Mouse (Mus musculus): ENCODE results near the gene Tshz2. TPM values are rescaled to one million over a fixed set of nuclear protein-coding genes. Genes with fewer than 3 reads are reported as not detected.
"Not testable (repeated sequence)": the region's sequence is repeated elsewhere in the genome, so short reads cannot be mapped to it uniquely, and the experiment has no call there.

Gene Tshz2
- polyA plus RNA-seq (2014; fragmentation: Nextera tagmentation; extraction: Ambion mirVana) = 2.1 and 2.3 TPM in 2 replicates

DNA sequence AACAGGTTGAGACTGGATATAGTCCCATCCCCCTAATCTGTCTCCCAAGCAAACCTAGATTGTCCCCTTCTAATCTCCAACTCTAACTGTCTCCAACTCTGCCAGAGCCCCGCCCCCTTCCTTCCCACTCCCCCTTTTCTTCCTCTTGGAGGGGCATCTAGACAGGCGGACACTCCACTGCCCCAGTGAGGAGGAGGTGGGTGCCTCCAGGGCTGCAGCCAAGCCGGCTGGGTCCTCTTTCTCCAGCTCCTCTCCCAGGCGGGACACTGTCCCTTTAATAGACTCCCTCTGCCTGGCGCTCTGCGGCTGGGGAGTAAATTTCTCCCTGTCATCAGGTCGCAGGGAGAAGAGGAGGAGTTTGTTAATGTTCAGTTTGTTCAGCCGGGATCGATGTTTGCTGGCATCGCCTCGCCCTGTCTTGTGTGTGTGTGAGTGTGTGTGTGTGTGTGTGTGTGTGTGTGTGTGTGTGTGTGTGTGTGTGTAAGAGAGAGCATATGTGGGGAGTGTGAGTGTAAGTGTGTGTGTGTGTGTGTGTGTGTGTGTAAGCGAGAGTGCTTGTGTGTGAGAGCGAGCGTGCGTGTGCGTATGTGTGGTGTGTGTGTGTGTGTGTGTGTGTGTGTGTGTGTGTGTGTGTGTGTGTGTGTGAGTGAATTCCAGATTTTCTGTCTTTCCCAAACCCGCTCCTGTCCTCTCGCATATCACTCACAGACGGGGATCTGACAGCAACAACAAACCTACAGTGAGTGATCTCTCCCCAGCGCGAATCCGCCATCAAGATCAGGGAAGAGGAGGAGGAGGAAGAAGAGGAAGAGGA, at the start of gene Tshz2:
Gene Tshz2, plus strand, starts transcription at position 676 of the 814 bp plus-strand sequence.
- no peaks in the 10 kb centered on the region for H3K27me3 ChIP-seq (ENCODE audit: control insufficient read depth, insufficient read depth, low read length)
- H3K9me3 ChIP-seq (replicated peaks; ENCODE audit: control insufficient read depth, low read length) = no peaks in the 10 kb centered on the region
- peak within 1 kb of the TSS; percentile 77 for H3K9ac ChIP-seq (replicated peaks; ENCODE audit: low read length)
- peak within 1 kb of the TSS; percentile 95 for H3K4me2 ChIP-seq (ENCODE audit: low read depth, low read length)
- 0 out of 2 replicates have a peak within 1 kb of the TSS, but pooled peaks have one; percentile 36 for H3K27ac ChIP-seq (replicated peaks; ENCODE audit: low read depth, low read length)
- H3K4me1 ChIP-seq (ENCODE audit: control insufficient read depth, insufficient read depth, low read length) = no peaks in the 10 kb centered on the region
- no peaks in the 10 kb centered on the region for H3K36me3 ChIP-seq (replicated peaks; ENCODE audit: control insufficient read depth, insufficient read depth, low read depth, low read length)
- peak; percentile 90 for ATAC-seq (replicated peaks; ENCODE audit: insufficient number of reproducible peaks, low FRiP score, low TSS enrichment, low read depth)
- peak within 1 kb of the TSS; percentile 67 for H3K4me3 ChIP-seq (ENCODE audit: low read depth, low read length)
- peak; percentile 77 for DNase-seq (ENCODE audit: low spot score)
- WGBS = 0% methylated on average over 22 of the region's 22 CpGs

DNA sequence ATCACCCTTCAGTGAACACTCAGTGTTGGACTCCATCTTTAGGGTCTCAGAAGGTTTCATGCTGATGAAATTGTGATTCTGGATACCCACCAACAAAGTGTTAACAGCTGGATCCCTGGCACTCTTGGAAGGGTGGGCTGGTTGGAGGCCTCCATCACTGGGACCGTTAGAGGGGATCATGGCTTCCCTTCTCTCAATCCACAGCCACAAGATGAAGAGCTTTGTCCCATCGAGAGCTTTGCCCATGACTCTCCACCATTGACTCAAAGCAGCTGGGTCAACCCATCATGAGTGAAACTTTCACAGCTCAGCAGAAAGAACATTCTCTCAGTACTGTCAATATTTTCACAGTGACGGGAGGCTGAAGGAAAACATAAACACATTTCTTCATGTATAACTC, 49.3 kb upstream of the Tshz2 start:
- 80% methylated on average over 3 of the region's 3 CpGs for WGBS
- ATAC-seq (replicated peaks; ENCODE audit: insufficient number of reproducible peaks, low FRiP score, low TSS enrichment, low read depth) (no peak), DNase-seq (ENCODE audit: low spot score) (no peak)
- Histone ChIP-seq H3K9me3 (replicated peaks; ENCODE audit: control insufficient read depth, low read length) (no peaks in the 10 kb centered on the region), H3K36me3 (replicated peaks; ENCODE audit: control insufficient read depth, insufficient read depth, low read depth, low read length) (no peaks in the 10 kb centered on the region), H3K4me2 (ENCODE audit: low read depth, low read length) (no peak overlapping the region), H3K4me3 (ENCODE audit: low read depth, low read length) (no peak overlapping the region), H3K4me1 (ENCODE audit: control insufficient read depth, insufficient read depth, low read length) (no peaks in the 10 kb centered on the region), H3K27ac (replicated peaks; ENCODE audit: low read depth, low read length) (no peak overlapping the region), H3K27me3 (ENCODE audit: control insufficient read depth, insufficient read depth, low read length) (no peaks in the 10 kb centered on the region), H3K9ac (replicated peaks; ENCODE audit: low read length) (no peak overlapping the region)

DNA sequence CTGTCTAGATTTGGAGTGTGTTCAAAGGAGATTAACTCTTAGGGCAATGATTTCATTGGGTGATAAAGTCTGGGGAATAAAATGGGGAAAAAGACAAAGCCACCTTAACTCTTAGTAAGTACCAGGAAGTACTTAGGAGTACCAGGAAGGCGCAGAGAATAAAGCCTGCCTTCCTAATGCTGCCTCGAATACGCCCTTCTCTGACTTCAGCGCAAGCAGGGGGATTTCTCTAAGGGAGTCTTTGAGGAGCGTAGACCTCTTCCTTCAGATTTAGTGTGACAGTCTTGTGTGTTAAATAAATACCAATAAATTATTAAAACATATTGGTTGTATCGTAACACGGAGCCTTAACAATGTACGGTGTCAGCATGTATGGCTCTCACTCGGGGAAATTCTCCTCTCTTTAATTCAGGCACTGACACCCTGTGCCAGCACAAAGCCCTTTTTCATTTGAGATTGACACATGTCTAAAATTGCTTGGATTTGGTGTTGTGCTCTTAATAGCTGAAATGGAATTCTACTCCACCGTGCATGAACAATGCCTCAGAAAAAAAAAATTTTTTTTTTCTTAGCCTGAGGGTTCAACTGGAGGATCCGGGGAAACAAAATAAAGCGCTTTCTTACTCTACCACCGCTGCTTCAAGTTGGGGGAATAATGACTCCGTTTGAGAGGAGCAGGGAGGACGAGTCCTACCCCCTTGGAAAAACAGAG, 47.9 kb upstream of the Tshz2 start:
- H3K27ac ChIP-seq (replicated peaks; ENCODE audit: low read depth, low read length) = no peak overlapping the region
- ATAC-seq (replicated peaks; ENCODE audit: insufficient number of reproducible peaks, low FRiP score, low TSS enrichment, low read depth) (no peak), DNase-seq (ENCODE audit: low spot score) (no peak)
- H3K9me3 ChIP-seq (replicated peaks; ENCODE audit: control insufficient read depth, low read length) = no peaks in the 10 kb centered on the region
- no peaks in the 10 kb centered on the region for H3K4me1 ChIP-seq (ENCODE audit: control insufficient read depth, insufficient read depth, low read length)
- no peak overlapping the region for H3K4me3 ChIP-seq (ENCODE audit: low read depth, low read length)
- no peaks in the 10 kb centered on the region for H3K27me3 ChIP-seq (ENCODE audit: control insufficient read depth, insufficient read depth, low read length)
- no peak overlapping the region for H3K4me2 ChIP-seq (ENCODE audit: low read depth, low read length)
- no peak overlapping the region for H3K9ac ChIP-seq (replicated peaks; ENCODE audit: low read length)
- no peaks in the 10 kb centered on the region for H3K36me3 ChIP-seq (replicated peaks; ENCODE audit: control insufficient read depth, insufficient read depth, low read depth, low read length)
- WGBS = 54% methylated on average over 15 of the region's 15 CpGs

DNA sequence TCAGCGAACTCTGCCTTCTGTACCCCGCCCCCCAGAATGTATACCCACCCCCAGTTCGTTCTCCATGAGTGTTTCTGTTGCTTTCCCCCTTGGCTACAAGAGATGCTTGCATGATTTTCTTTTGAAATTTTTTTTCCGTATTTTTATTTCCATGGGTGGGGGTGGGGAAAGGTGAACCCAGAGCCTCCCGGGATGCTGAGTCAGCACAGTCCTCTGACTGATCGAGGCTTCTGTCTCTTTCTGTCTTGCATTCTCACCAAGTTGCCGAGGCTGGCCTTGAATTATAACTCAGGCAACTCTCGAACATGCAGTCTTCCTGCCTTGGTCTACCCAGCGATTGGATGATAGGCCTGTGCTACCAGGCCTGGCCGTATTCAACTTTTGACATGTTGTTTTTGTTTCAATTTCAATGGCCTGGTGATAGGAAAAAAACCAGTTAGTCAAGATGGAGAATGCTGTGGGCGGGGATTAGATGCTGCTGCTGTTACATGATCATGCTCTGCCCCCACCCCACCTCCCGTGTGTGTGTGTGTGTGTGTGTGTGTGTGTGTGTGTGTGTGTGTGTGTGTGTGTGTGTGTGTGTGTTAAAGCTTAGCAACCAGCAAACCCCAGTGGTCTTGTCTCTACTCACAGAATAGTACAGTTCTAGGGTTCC, 47.1 kb upstream of the Tshz2 start:
- H3K27ac ChIP-seq (replicated peaks; ENCODE audit: low read depth, low read length) = no peak overlapping the region
- H3K9me3 ChIP-seq (replicated peaks; ENCODE audit: control insufficient read depth, low read length) = no peaks in the 10 kb centered on the region
- H3K4me1 ChIP-seq (ENCODE audit: control insufficient read depth, insufficient read depth, low read length) = no peaks in the 10 kb centered on the region
- DNase-seq (ENCODE audit: low spot score) (peak; percentile 48), ATAC-seq (replicated peaks; ENCODE audit: insufficient number of reproducible peaks, low FRiP score, low TSS enrichment, low read depth) (no peak)
- H3K4me2 ChIP-seq (ENCODE audit: low read depth, low read length) = no peak overlapping the region
- WGBS = 69% methylated on average over 11 of the region's 12 CpGs
- H3K36me3 ChIP-seq (replicated peaks; ENCODE audit: control insufficient read depth, insufficient read depth, low read depth, low read length) = no peaks in the 10 kb centered on the region
- no peak overlapping the region for H3K9ac ChIP-seq (replicated peaks; ENCODE audit: low read length)
- H3K27me3 ChIP-seq (ENCODE audit: control insufficient read depth, insufficient read depth, low read length) = no peaks in the 10 kb centered on the region
- H3K4me3 ChIP-seq (ENCODE audit: low read depth, low read length) = no peak overlapping the region

DNA sequence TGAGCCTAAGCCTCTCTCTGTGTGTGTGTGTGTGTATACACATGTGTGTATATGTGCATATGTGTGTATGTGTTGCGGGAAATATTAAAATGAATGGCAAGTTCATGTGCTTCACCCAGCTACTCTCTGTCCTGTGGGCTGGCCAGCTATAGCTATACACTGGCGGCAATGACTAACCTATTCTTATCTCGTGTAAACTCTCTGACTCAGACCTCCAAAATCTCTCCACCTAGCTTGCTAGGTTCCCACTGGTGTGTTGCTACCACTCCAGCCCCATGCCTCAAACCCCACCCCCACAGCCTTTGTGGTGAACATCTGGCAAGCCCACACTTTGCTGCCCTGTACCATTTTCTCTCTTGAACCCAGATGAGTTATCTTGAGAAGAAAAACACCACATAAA, 46.1 kb upstream of the Tshz2 start:
- H3K4me1 ChIP-seq (ENCODE audit: control insufficient read depth, insufficient read depth, low read length) = no peaks in the 10 kb centered on the region
- H3K9me3 ChIP-seq (replicated peaks; ENCODE audit: control insufficient read depth, low read length) = no peaks in the 10 kb centered on the region
- H3K27ac ChIP-seq (replicated peaks; ENCODE audit: low read depth, low read length) = no peak overlapping the region
- no peak overlapping the region for H3K4me2 ChIP-seq (ENCODE audit: low read depth, low read length)
- H3K4me3 ChIP-seq (ENCODE audit: low read depth, low read length) = no peak overlapping the region
- no peaks in the 10 kb centered on the region for H3K36me3 ChIP-seq (replicated peaks; ENCODE audit: control insufficient read depth, insufficient read depth, low read depth, low read length)
- WGBS = 86% methylated on average over 3 of the region's 3 CpGs
- DNase-seq (ENCODE audit: low spot score) = no peak
- ATAC-seq (replicated peaks; ENCODE audit: insufficient number of reproducible peaks, low FRiP score, low TSS enrichment, low read depth) = no peak
- H3K27me3 ChIP-seq (ENCODE audit: control insufficient read depth, insufficient read depth, low read length) = no peaks in the 10 kb centered on the region
- no peak overlapping the region for H3K9ac ChIP-seq (replicated peaks; ENCODE audit: low read length)

DNA sequence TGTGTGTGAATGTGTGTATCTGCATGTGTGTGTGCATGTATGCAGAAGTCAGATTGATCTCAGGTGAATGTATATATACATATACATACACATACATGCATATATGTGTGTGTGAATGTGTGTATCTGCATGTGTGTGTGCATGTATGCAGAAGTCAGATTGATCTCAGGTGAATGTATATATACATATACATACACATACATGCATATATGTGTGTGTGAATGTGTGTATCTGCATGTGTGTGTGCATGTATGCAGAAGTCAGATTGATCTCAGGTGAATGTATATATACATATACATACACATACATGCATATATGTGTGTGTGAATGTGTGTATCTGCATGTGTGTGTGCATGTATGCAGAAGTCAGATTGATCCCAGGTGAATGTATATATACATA, 45.2 kb upstream of the Tshz2 start, which contains the start of gene Gm11011:
Gene Gm11011, minus strand, starts transcription at position 101 of the 400 bp plus-strand sequence.
- H3K4me2 ChIP-seq (ENCODE audit: low read depth, low read length); H3K36me3 ChIP-seq (replicated peaks; ENCODE audit: control insufficient read depth, insufficient read depth, low read depth, low read length); H3K9me3 ChIP-seq (replicated peaks; ENCODE audit: control insufficient read depth, low read length); DNase-seq (ENCODE audit: low spot score); H3K4me3 ChIP-seq (ENCODE audit: low read depth, low read length); H3K27ac ChIP-seq (replicated peaks; ENCODE audit: low read depth, low read length); ATAC-seq (replicated peaks; ENCODE audit: insufficient number of reproducible peaks, low FRiP score, low TSS enrichment, low read depth); H3K27me3 ChIP-seq (ENCODE audit: control insufficient read depth, insufficient read depth, low read length); H3K4me1 ChIP-seq (ENCODE audit: control insufficient read depth, insufficient read depth, low read length); H3K9ac ChIP-seq (replicated peaks; ENCODE audit: low read length): not testable (repeated sequence)

DNA sequence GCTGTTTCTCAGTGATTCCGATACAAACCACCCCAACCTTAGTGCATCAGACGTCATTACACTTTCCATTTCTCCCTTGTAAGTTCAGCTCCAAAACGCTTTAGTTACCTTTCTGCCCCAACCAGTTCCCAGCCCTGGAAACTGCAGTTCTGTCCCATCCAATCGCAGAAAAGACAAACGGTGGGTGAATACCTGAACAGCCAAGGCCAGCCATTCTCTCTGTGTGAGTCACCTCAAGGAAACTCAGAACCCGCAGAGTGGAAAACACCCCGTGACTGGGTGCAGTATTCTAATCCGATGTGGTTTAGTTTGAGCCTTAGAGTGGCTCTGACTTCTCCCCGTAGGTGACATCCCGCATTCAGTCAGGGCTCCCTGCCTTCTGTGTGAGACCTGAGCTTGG, 43.1 kb upstream of the Tshz2 start:
- DNase-seq (ENCODE audit: low spot score) (no peak), ATAC-seq (replicated peaks; ENCODE audit: insufficient number of reproducible peaks, low FRiP score, low TSS enrichment, low read depth) (no peak)
- Histone ChIP-seq H3K9me3 (replicated peaks; ENCODE audit: control insufficient read depth, low read length) (no peaks in the 10 kb centered on the region), H3K27me3 (ENCODE audit: control insufficient read depth, insufficient read depth, low read length) (no peaks in the 10 kb centered on the region), H3K36me3 (replicated peaks; ENCODE audit: control insufficient read depth, insufficient read depth, low read depth, low read length) (no peaks in the 10 kb centered on the region), H3K27ac (replicated peaks; ENCODE audit: low read depth, low read length) (no peak overlapping the region), H3K4me1 (ENCODE audit: control insufficient read depth, insufficient read depth, low read length) (no peaks in the 10 kb centered on the region), H3K9ac (replicated peaks; ENCODE audit: low read length) (no peak overlapping the region), H3K4me3 (ENCODE audit: low read depth, low read length) (no peak overlapping the region), H3K4me2 (ENCODE audit: low read depth, low read length) (no peak overlapping the region)
- 92% methylated on average over 10 of the region's 10 CpGs for WGBS
